In the genomic region with DNA sequence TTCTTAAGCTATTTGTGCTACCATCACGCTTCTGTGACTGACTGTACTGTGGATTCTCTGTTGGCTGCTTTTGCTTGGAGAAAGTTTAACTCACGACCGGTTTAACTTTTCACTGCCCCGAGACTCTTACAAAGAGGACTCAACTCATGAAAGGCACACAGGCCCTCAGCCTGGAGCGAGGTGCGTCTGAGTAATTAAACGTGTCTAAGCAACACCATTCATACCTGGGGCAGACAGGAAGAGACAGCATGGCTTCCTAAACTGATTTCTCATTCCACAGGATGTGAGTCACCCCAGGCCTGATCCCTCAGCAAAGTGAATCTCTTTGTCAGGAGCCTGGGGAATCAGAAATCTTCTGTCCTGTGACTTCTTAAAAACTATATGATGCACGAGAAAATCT, we compare ENCODE assay signal across 17 mouse cellular contexts.
A peak's percentile ranks its signal among the peaks of the same experiment; 100 is the strongest.
DNase-seq lines count a peak whose midpoint lies in the region.
"Had no signal": no experiment of that assay in that cellular context is flagged by ENCODE, and none has a peak within 500 bp of the region (broad histone marks: within the 10 kb centered on the region; RNA-seq: fewer than 3 reads in every experiment).

No protein-coding gene starts in this region.

- 26% methylated on average over 8 of the region's 8 CpGs for WGBS in heart, embryonic 10.5 days

- no peaks in the 10 kb centered on the region for H3K9me3 ChIP-seq in heart, embryonic 10.5 days
- H3K9me3 ChIP-seq: forebrain, embryonic 13.5 days; heart, embryonic 12.5 days; midbrain, embryonic 13.5 days; neural tube, embryonic 13.5 days had no signal

- no peaks in the 10 kb centered on the region for H3K36me3 ChIP-seq in heart, embryonic 10.5 days
- H3K36me3 ChIP-seq: heart, embryonic 12.5 days; midbrain, embryonic 13.5 days; neural tube, embryonic 13.5 days had no signal

- peak overlapping the region; percentile 72; the same call in 1 of the 2 replicates for H3K27ac ChIP-seq in heart, embryonic 10.5 days
- H3K27ac ChIP-seq: forebrain, embryonic 13.5 days; midbrain, embryonic 13.5 days; neural tube, embryonic 13.5 days had no signal

- no peak for DNase-seq in heart, embryonic 10.5 days (ENCODE audit: low spot score)
- DNase-seq in heart, postnatal 14 days: no peak
- DNase-seq in R1 (ENCODE audit: low read depth, low spot score): peak; percentile 43
- DNase-seq in kidney, adult 9 months: peak; percentile 81
- peak; percentile 52 to 76 for DNase-seq in kidney, postnatal 25 days
- DNase-seq in adrenal gland, adult (ENCODE audit: inconsistent age in 2 of 2, low spot score in 1 of 2): no peak
- DNase-seq in urinary bladder, adult 2 months (ENCODE audit: low spot score): no peak
- DNase-seq: adrenal gland, postnatal 14 days; B cell, adult 2 months; cerebellum, adult 11-12 months; cerebellum, postnatal 14 days; gastrocnemius, postnatal 36 days; thymus, postnatal 4 days had no signal

- peaks cover 56% of the 10 kb centered on the region for H3K4me1 ChIP-seq in heart, embryonic 10.5 days

- H3K4me3 ChIP-seq in heart, embryonic 10.5 days: no peak overlapping the region
- H3K4me3 ChIP-seq: forebrain, embryonic 13.5 days; heart, embryonic 12.5 days; midbrain, embryonic 13.5 days; neural tube, embryonic 13.5 days had no signal

- intact Hi-C loops in heart, postnatal 14 days (cut with DNase I): no loop called here

- no peaks in the 10 kb centered on the region for H3K27me3 ChIP-seq in heart, embryonic 10.5 days (ENCODE audit: insufficient read depth, poor library complexity, severe bottlenecking)
- H3K27me3 ChIP-seq: forebrain, embryonic 13.5 days; heart, embryonic 12.5 days; midbrain, embryonic 13.5 days; neural tube, embryonic 13.5 days had no signal

Comparison
In these comparisons a context has a peak if more than half of its experiments do, and no peak if none do; other contexts are left out.
1. DNase-seq: peak in R1 (single experiment), kidney, adult 9 months (single experiment) and kidney, postnatal 25 days (2 of 2); none in heart, embryonic 10.5 days (single experiment), heart, postnatal 14 days (0 of 2), adrenal gland, adult (0 of 2) and urinary bladder, adult 2 months (single experiment).